Mouse (Mus musculus): Measurements from ENCODE around the gene Ccl27a.

GRCm38 (mm10) chr4:41738256-41738603 lies 35.8 kb downstream of the Ccl27a start:
- TF ChIP-seq CTCF (IDR thresholded peaks at IDR 0.05) (no peak), POLR2A (IDR thresholded peaks at IDR 0.05; ENCODE audit: insufficient read depth, low read depth, low read length) (no peak), EP300 (IDR thresholded peaks at IDR 0.05; ENCODE audit: insufficient read depth, low read depth, low read length) (no peak)

All from heart, adult 2 months (tissue).